Mouse (Mus musculus) urinary bladder, postnatal 4 days (tissue): Measurements from ENCODE around the gene Gcg.

Source experiments
- DNase-seq, 2 experiments: peaks; one replicate each; pipeline ENCODE4 v3.0.0; 2021 to 2022; ENCODE audit warnings: low spot score in 2 of 2

Gcg gene

GRCm38 (mm10) chr2:62483550-62483949 lies at the start of gene Gcg:
Gene Gcg (minus strand): TSS chr2:62483650.
- no peak for DNase-seq

- DNase-seq: no peak
Measured at GRCm38 (mm10) chr2:62531065-62531464, 47.6 kb upstream of the Gcg start.

- DNase-seq: no peak
Measured at GRCm38 (mm10) chr2:62526399-62526798, 42.9 kb upstream of the Gcg start.

GRCm38 (mm10) chr2:62517790-62518189 lies 34.3 kb upstream of the Gcg start:
- no peak for DNase-seq

- no peak for DNase-seq
Measured at GRCm38 (mm10) chr2:62514477-62514876, 31.0 kb upstream of the Gcg start.

GRCm38 (mm10) chr2:62513477-62513876 lies 30.0 kb upstream of the Gcg start:
- DNase-seq: no peak

GRCm38 (mm10) chr2:62507130-62507529 lies 23.7 kb upstream of the Gcg start:
- DNase-seq: no peak

- no peak for DNase-seq
Measured at GRCm38 (mm10) chr2:62506441-62506840, 23.0 kb upstream of the Gcg start.

GRCm38 (mm10) chr2:62504269-62504796 lies 20.9 kb upstream of the Gcg start:
- DNase-seq: no peak

GRCm38 (mm10) chr2:62503326-62503725 lies 19.9 kb upstream of the Gcg start:
- no peak for DNase-seq

- DNase-seq: no peak
Measured at GRCm38 (mm10) chr2:62502516-62502915, 19.1 kb upstream of the Gcg start.

GRCm38 (mm10) chr2:62498821-62499220 lies 15.4 kb upstream of the Gcg start:
- no peak for DNase-seq

GRCm38 (mm10) chr2:62498086-62498485 lies 14.6 kb upstream of the Gcg start:
- no peak for DNase-seq

GRCm38 (mm10) chr2:62497333-62498002 lies 14.0 kb upstream of the Gcg start:
- DNase-seq: no peak

- DNase-seq: no peak
Measured at GRCm38 (mm10) chr2:62495407-62495806, 12.0 kb upstream of the Gcg start.

- no peak for DNase-seq
Measured at GRCm38 (mm10) chr2:62489832-62490231, 6.4 kb upstream of the Gcg start.

GRCm38 (mm10) chr2:62484906-62485305 lies 1.5 kb upstream of the Gcg start:
- no peak for DNase-seq

- DNase-seq: no peak
Measured at GRCm38 (mm10) chr2:62480285-62481198, 2.9 kb downstream of the Gcg start.

- no peak for DNase-seq
Measured at GRCm38 (mm10) chr2:62469551-62469950, 13.9 kb downstream of the Gcg start.

GRCm38 (mm10) chr2:62463287-62463686 lies 20.2 kb downstream of the Gcg start:
- DNase-seq: no peak

- DNase-seq: no peak
Measured at GRCm38 (mm10) chr2:62462174-62462573, 21.3 kb downstream of the Gcg start.

- no peak for DNase-seq
Measured at GRCm38 (mm10) chr2:62460815-62461450, 22.5 kb downstream of the Gcg start.
